Mouse (Mus musculus) MEL-GATA-1-ER (cell line): ENCODE measurements around the gene Gja10.

Experiments used
- DNase-seq: peaks from one replicate; pipeline ENCODE4 v3.0.0-alpha.2; 2012; ENCODE audit warnings: low read depth; ENCODE audit errors: extremely low read depth

The Gja10 gene

DNA sequence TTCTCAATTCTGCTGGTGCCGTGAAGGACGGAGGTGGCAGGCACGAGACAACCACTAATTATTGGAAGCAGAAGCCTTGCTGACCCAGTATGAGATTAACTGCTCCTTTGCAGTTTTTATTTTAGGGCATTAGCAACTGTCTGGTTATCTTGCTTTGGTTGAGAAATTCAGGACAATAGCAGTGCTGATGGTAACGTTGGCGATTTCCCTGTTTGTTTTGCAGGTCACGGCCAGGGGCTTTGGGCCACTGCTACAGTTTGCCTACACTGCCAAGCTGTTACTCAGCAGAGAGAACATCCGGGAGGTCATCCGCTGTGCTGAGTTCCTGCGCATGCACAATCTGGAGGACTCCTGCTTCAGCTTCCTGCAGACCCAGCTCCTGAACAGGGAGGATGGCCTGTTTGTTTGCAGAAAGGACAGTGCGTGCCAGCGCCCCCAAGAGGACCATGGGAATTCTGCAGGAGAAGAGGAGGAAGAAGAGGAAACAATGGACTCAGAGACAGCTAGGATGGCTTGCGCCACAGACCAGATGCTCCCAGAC, 40.9 kb downstream of the Gja10 start:
- DNase-seq: no peak

DNA sequence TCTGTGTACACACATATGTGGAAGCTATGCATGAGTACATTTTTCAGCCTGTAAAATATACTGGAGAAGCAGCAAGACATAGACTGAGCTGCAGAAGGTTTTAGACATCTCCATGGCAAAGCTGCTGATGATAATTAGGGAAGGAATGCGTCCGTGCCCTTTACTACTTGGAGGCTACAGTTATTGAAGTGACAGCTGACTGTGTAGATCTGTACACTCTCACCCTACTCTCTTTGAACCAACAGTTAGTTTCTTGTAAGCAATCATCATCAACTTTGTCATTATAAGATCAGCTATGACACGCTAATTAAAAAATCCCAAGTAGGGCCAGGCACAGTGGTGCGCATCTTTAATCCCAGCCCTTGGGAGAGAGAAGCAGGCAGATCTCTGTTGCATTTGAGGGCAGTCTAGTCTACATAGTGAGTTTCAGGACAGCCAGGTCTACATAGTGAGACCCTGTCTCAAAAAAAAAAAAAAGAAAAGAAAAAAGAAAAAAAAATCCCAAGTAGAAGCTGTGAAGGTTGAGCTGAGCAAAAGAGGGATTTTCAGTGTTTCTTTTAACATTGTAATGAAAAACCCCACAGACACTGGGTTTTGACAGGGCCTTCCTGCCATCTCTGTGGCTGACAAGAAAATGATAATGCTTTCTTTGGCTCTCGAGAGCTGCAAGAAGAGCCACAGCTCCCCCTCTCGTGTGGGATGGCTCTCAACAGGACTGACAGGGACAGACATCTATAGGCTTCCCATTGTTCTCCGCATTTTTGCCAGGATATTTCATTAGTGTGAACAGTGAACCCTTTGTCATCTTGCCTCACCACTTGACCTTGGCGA, 41.6 kb downstream of the Gja10 start:
- no peak for DNase-seq

DNA sequence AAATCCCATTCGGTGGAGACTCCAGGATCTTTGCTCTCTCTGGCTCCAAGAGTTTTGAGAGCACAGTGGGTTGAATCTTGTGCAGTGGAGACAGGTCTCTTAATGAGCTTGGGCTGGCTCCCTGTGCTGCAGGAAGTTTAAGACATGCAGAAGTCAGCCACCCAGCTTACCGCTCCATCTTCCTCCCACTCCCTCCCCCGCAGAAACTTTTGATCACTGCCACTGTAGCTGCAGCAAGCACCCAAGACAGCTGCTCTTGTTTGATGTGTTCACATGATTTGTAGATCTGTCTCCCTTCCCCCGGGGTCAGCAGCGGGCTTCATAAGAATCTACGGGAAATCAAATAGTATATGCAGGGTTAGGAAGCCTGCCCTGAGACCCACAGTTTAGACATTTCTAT, 42.3 kb downstream of the Gja10 start:
- no peak for DNase-seq

DNA sequence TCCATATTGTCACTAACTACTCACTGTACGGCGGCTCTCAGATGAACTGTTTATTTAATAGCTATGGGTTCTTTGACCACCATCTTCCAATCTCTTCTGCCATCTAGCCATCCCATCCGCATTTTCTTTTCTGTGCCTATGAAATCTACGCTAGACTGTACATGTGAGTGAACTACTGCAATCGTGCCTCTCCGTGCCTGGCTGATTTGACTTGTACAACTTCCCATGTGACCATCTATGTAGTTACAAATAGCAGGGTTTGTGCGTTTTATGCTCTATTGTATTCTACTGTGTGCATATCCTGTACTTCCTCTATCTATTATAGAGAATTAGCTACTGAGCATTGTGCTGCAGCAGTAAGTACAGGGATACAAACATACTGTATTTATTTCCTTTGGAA, 47.1 kb downstream of the Gja10 start:
- DNase-seq: no peak

DNA sequence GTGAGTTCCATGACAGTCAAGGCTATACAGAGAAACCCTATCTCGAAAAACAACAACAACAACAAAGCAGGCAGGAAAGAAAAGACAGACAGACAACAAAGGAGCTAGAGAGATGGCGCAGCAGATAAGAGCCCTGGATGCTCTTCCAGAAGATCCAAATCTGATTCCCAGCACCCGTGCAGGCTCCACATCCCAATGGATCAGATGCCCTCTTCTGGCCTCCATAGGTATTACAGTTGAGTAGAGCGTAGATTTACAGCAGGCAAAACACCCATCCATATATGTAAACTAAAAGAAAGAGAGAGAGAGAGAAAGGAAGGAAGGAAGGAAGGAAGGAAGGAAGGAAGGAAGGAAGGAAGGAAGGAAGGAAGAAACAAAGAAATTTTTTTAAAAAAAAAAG, 51.2 kb downstream of the Gja10 start:
- no peak for DNase-seq

DNA sequence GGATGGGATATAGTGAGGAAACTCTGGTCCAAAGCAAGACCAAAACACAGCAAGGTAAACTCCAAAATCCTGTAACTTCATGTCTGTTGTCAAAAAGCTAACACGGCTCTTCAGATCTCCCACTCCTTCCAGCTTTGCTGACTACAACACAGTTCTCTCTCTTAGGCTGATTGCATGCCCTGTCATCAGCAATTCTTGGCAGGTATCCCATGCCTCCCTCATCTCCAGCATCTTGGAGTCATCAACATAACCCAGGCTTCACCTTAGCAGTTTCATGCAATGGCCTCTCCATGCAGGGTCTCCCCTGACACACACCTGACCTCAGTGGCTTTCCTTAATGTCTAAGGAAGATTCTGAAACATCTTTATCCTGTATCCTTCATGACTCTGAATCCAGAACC, 53.4 kb downstream of the Gja10 start:
- DNase-seq: no peak
